Comparison of ENCODE assay signal across 13 mouse cellular contexts in the genomic region with DNA sequence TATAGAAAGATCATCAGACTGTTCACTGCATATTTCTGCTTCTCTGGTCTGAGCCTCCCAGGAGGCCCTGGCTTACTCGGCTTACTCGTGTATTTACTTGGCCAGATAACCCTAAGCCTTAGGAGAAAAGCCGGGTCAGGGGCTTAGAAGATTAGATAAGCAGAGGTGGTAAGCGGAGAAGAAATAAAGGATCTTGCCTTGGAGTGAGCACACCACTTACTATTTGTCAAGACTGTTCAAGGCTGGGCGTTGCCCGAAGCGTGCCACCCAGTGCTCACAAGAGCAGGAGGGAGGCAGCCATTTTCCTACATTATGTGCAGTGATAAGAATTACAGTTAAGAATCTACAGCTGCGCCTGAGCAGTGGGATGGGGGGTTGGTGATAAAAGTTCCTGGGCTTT.
DNase-seq lines count a peak whose midpoint lies in the region; ATAC-seq and TF ChIP-seq lines count a peak whose summit lies in the region.
"Had no signal": no experiment of that assay in that cellular context is flagged by ENCODE, and none has a peak within 500 bp of the region (broad histone marks: within the 10 kb centered on the region; RNA-seq: fewer than 3 reads in every experiment).

No protein-coding gene starts in this region.

- intact Hi-C loops in heart, postnatal 14 days (cut with DNase I), result no loop called here

- no peak overlapping the region for H3K4me3 ChIP-seq in heart, embryonic 13.5 days
- no peak overlapping the region for H3K4me3 ChIP-seq in midbrain, embryonic 11.5 days (ENCODE audit: low read depth, low read length)
- no peak overlapping the region for H3K4me3 ChIP-seq in midbrain, postnatal 0 days (ENCODE audit: low read depth, low read length)
- no peak overlapping the region for H3K4me3 ChIP-seq in liver, embryonic 14.5 days (ENCODE audit: insufficient read depth in 1 of 2, low read depth in 2 of 2, low read length in 2 of 2)
- no peak overlapping the region for H3K4me3 ChIP-seq in stomach, postnatal 0 days (ENCODE audit: low read depth, low read length)
- H3K4me3 ChIP-seq: forebrain, embryonic 13.5 days; neural tube, embryonic 13.5 days had no signal

- TF ChIP-seq CTCF in midbrain, postnatal 0 days (IDR thresholded peaks at IDR 0.05), result no peak
- TF ChIP-seq CTCF in liver, embryonic 14.5 days (IDR thresholded peaks at IDR 0.05; ENCODE audit: low read depth), result no peak
- TF ChIP-seq CTCF in stomach, postnatal 0 days (IDR thresholded peaks at IDR 0.05; ENCODE audit: low read depth), result no peak

- no peak for DNase-seq in heart, postnatal 14 days
- DNase-seq in midbrain, embryonic 11.5 days (ENCODE audit: low spot score, missing footprints), result peak; percentile 86
- DNase-seq in midbrain, postnatal 0 days (ENCODE audit: low spot score), result no peak
- DNase-seq in liver, embryonic 14.5 days (ENCODE audit: low read depth in 3 of 3, low spot score in 3 of 3), result peak in 1 of 3 experiments; percentile 5
- DNase-seq in stomach, postnatal 0 days (ENCODE audit: low spot score), result peak; percentile 55
- no peak for DNase-seq in urinary bladder, postnatal 10 days (ENCODE audit: low spot score)
- DNase-seq: heart, postnatal 10 days; thymus, adult 18-20 months had no signal

- H3K27me3 ChIP-seq in heart, embryonic 13.5 days (replicated peaks), result no peaks in the 10 kb centered on the region
- H3K27me3 ChIP-seq in midbrain, embryonic 11.5 days (ENCODE audit: control insufficient read depth, insufficient read depth, low read length), result no peaks in the 10 kb centered on the region
- no peaks in the 10 kb centered on the region for H3K27me3 ChIP-seq in midbrain, postnatal 0 days (ENCODE audit: insufficient read depth, low read length)
- H3K27me3 ChIP-seq in liver, embryonic 14.5 days (ENCODE audit: control insufficient read depth, insufficient read depth, low read length), result no peaks in the 10 kb centered on the region
- no peaks in the 10 kb centered on the region for H3K27me3 ChIP-seq in stomach, postnatal 0 days (ENCODE audit: control insufficient read depth, insufficient read depth, low read length)
- H3K27me3 ChIP-seq: forebrain, embryonic 13.5 days; neural tube, embryonic 13.5 days; Patski had no signal

- H3K9ac ChIP-seq in heart, embryonic 13.5 days, result peak overlapping the region; percentile 40; the same call in 1 of the 2 replicates
- H3K9ac ChIP-seq in midbrain, embryonic 11.5 days (ENCODE audit: low read length), result no peak overlapping the region
- H3K9ac ChIP-seq in midbrain, postnatal 0 days (replicated peaks; ENCODE audit: low read length, poor library complexity, severe bottlenecking), result no peak overlapping the region
- H3K9ac ChIP-seq in liver, embryonic 14.5 days (replicated peaks), result no peak overlapping the region
- H3K9ac ChIP-seq in stomach, postnatal 0 days (ENCODE audit: low read length), result no peak overlapping the region
- H3K9ac ChIP-seq: forebrain, embryonic 13.5 days; neural tube, embryonic 13.5 days had no signal

- no peak for ATAC-seq in heart, embryonic 13.5 days (ENCODE audit: extremely low read depth, insufficient number of reproducible peaks, low FRiP score, low TSS enrichment)
- no peak; the same call in 1 of the 2 replicates for ATAC-seq in midbrain, embryonic 11.5 days (ENCODE audit: low FRiP score)
- ATAC-seq in midbrain, postnatal 0 days (ENCODE audit: low FRiP score), result no peak
- peak; percentile 47; the same call in 1 of the 2 replicates for ATAC-seq in liver, embryonic 14.5 days (ENCODE audit: insufficient read depth)
- peak; percentile 67; the same call in 1 of the 2 replicates for ATAC-seq in stomach, postnatal 0 days (ENCODE audit: low FRiP score, low TSS enrichment)
- ATAC-seq: forebrain, embryonic 13.5 days; hindbrain, postnatal 0 days; Patski had no signal

- H3K9me3 ChIP-seq in heart, embryonic 13.5 days, result no peaks in the 10 kb centered on the region
- no peaks in the 10 kb centered on the region for H3K9me3 ChIP-seq in midbrain, embryonic 11.5 days (ENCODE audit: control insufficient read depth, low read length)
- H3K9me3 ChIP-seq in midbrain, postnatal 0 days (ENCODE audit: low read length), result no peaks in the 10 kb centered on the region
- no peaks in the 10 kb centered on the region for H3K9me3 ChIP-seq in liver, embryonic 14.5 days (ENCODE audit: control insufficient read depth, low read length)
- no peaks in the 10 kb centered on the region for H3K9me3 ChIP-seq in stomach, postnatal 0 days (ENCODE audit: control insufficient read depth, low read length)
- H3K9me3 ChIP-seq: forebrain, embryonic 13.5 days; neural tube, embryonic 13.5 days had no signal

- no peaks in the 10 kb centered on the region for H3K36me3 ChIP-seq in heart, embryonic 13.5 days
- no peaks in the 10 kb centered on the region for H3K36me3 ChIP-seq in midbrain, embryonic 11.5 days (ENCODE audit: control insufficient read depth, insufficient read depth, low read length)
- H3K36me3 ChIP-seq in midbrain, postnatal 0 days (ENCODE audit: insufficient read depth, low read length), result no peaks in the 10 kb centered on the region
- H3K36me3 ChIP-seq in liver, embryonic 14.5 days (replicated peaks; ENCODE audit: control insufficient read depth, insufficient read depth, low read depth), result no peaks in the 10 kb centered on the region
- no peaks in the 10 kb centered on the region for H3K36me3 ChIP-seq in stomach, postnatal 0 days (ENCODE audit: control insufficient read depth, insufficient read depth, low read length)
- H3K36me3 ChIP-seq: neural tube, embryonic 13.5 days had no signal

- no peak overlapping the region for H3K4me2 ChIP-seq in heart, embryonic 13.5 days
- no peak overlapping the region for H3K4me2 ChIP-seq in midbrain, embryonic 11.5 days
- no peak overlapping the region for H3K4me2 ChIP-seq in midbrain, postnatal 0 days (ENCODE audit: low read depth, low read length, poor library complexity, severe bottlenecking)
- H3K4me2 ChIP-seq in liver, embryonic 14.5 days (ENCODE audit: low read depth), result no peak overlapping the region
- H3K4me2 ChIP-seq in stomach, postnatal 0 days (replicated peaks; ENCODE audit: low read depth), result no peak overlapping the region
- H3K4me2 ChIP-seq: forebrain, embryonic 13.5 days; neural tube, embryonic 13.5 days had no signal

- peaks cover 20% of the 10 kb centered on the region for H3K4me1 ChIP-seq in heart, embryonic 13.5 days
- peaks cover 5% of the 10 kb centered on the region for H3K4me1 ChIP-seq in midbrain, embryonic 11.5 days (ENCODE audit: control insufficient read depth, insufficient read depth, low read length)
- H3K4me1 ChIP-seq in midbrain, postnatal 0 days (ENCODE audit: insufficient read depth, low read length), result no peaks in the 10 kb centered on the region
- peaks cover 0 to 7% of the 10 kb centered on the region in 2 experiments; a peak in 1 of 4 replicates for H3K4me1 ChIP-seq in liver, embryonic 14.5 days (replicated peaks; ENCODE audit: control insufficient read depth in 2 of 2, insufficient read depth in 2 of 2, low read length in 1 of 2)
- H3K4me1 ChIP-seq in stomach, postnatal 0 days (replicated peaks; ENCODE audit: control insufficient read depth, insufficient read depth), result 0 out of 2 replicates have a peak, but pooled peaks cover 3% of the 10 kb centered on the region
- H3K4me1 ChIP-seq: forebrain, embryonic 13.5 days; neural tube, embryonic 13.5 days had no signal

- no peak for TF ChIP-seq EP300 in liver, embryonic 14.5 days (IDR thresholded peaks at IDR 0.05; ENCODE audit: low read depth)
- no peak for TF ChIP-seq EP300 in stomach, postnatal 0 days (optimal IDR thresholded peaks at IDR 0.05)

- WGBS in heart, embryonic 13.5 days, result 15% methylated on average over 8 of the region's 8 CpGs
- 42% methylated on average over 8 of the region's 8 CpGs for WGBS in midbrain, embryonic 11.5 days
- 52% methylated on average over 8 of the region's 8 CpGs for WGBS in midbrain, postnatal 0 days
- WGBS in liver, embryonic 14.5 days (ENCODE audit: insufficient replicate concordance), result 32% methylated on average over 8 of the region's 8 CpGs
- 38% methylated on average over 8 of the region's 8 CpGs for WGBS in stomach, postnatal 0 days

- H3K27ac ChIP-seq in heart, embryonic 13.5 days (replicated peaks), result no peak overlapping the region
- H3K27ac ChIP-seq in midbrain, embryonic 11.5 days (ENCODE audit: low read depth, low read length), result no peak overlapping the region
- no peak overlapping the region for H3K27ac ChIP-seq in midbrain, postnatal 0 days (ENCODE audit: low read depth, low read length)
- no peak overlapping the region for H3K27ac ChIP-seq in liver, embryonic 14.5 days
- no peak overlapping the region for H3K27ac ChIP-seq in stomach, postnatal 0 days (replicated peaks)
- H3K27ac ChIP-seq: forebrain, embryonic 13.5 days; hindbrain, postnatal 0 days; neural tube, embryonic 13.5 days had no signal

Comparison
In these comparisons a context has a peak if more than half of its experiments do, and no peak if none do; other contexts are left out.
1. DNase-seq: peak in midbrain, embryonic 11.5 days (single experiment) and stomach, postnatal 0 days (single experiment); none in heart, postnatal 14 days (0 of 2), midbrain, postnatal 0 days (single experiment) and urinary bladder, postnatal 10 days (single experiment).
2. ATAC-seq: peak in liver, embryonic 14.5 days (single experiment) and stomach, postnatal 0 days (single experiment); none in heart, embryonic 13.5 days (single experiment), midbrain, embryonic 11.5 days (single experiment) and midbrain, postnatal 0 days (single experiment).